Mouse (Mus musculus) erythroblast, adult 5-6 weeks (primary cell): ENCODE data around the gene Rpl12. TPM values are rescaled to one million over a fixed set of nuclear protein-coding genes. Genes with fewer than 3 reads are reported as not detected.
"Not testable (repeated sequence)": the region's sequence is repeated elsewhere in the genome, so short reads cannot be mapped to it uniquely, and the experiment has no call there.

Source experiments
- ATAC-seq: replicated peaks from 2 replicates; pipeline ENCODE4 v1.8.0; 2016; ENCODE audit warnings: moderate number of reproducible peaks, mild to moderate bottlenecking, moderate TSS enrichment, inconsistent platforms; ENCODE audit not compliant: poor library complexity, low FRiP score, severe bottlenecking
- total RNA-seq, 2 experiments: library from RNA; stranded (forward) in 1 of 2; stranded (reverse) in 1 of 2; fragments of 150-400 nt in 1 of 2; fragments of 200-764, 138-1000 nt in 1 of 2; gene quantifications; 2 replicates each; pipeline versions ENCODE4 v1.2.3 to v1.2.4; 2015 to 2017; ENCODE audit warnings: low replicate concordance in 2 of 2

Rpl12 gene
- total RNA-seq, 2 experiments from 2014 or later, result 320 to 430 TPM

- ATAC-seq, result no peak
These were observed 15.8 kb downstream of the Rpl12 start for GRCm38 (mm10) chr2:32977114-32977513.

GRCm38 (mm10) chr2:32978675-32979074, 17.3 kb downstream of the Rpl12 start:
- no peak for ATAC-seq

- no peak for ATAC-seq
These were observed 18.3 kb downstream of the Rpl12 start for GRCm38 (mm10) chr2:32979675-32980074.

GRCm38 (mm10) chr2:32981281-32981680, 19.9 kb downstream of the Rpl12 start:
- peak; percentile 29 for ATAC-seq

- peak; percentile 97 for ATAC-seq
These were observed 20.4 kb downstream of the Rpl12 start, which contains the start of gene Slc2a8 for GRCm38 (mm10) chr2:32981725-32982271. TSS of gene Slc2a8 (minus strand) at chr2:32982083.

- ATAC-seq, result no peak
These were observed 21.3 kb downstream of the Rpl12 start for GRCm38 (mm10) chr2:32982700-32983099.

GRCm38 (mm10) chr2:32983617-32984016, 22.3 kb downstream of the Rpl12 start:
- ATAC-seq, result no peak

GRCm38 (mm10) chr2:32985844-32986243, 24.5 kb downstream of the Rpl12 start:
- no peak for ATAC-seq

GRCm38 (mm10) chr2:32989376-32989775, 28.0 kb downstream of the Rpl12 start:
- ATAC-seq, result no peak

- ATAC-seq, result no peak
These were observed 28.9 kb downstream of the Rpl12 start for GRCm38 (mm10) chr2:32990167-32990832.

GRCm38 (mm10) chr2:32992130-32992529, 30.8 kb downstream of the Rpl12 start:
- ATAC-seq, result no peak

GRCm38 (mm10) chr2:32997081-32997480, 35.7 kb downstream of the Rpl12 start:
- no peak for ATAC-seq

- no peak for ATAC-seq
These were observed 36.4 kb downstream of the Rpl12 start for GRCm38 (mm10) chr2:32997792-32998191.

GRCm38 (mm10) chr2:32999752-33000151, 38.4 kb downstream of the Rpl12 start:
- ATAC-seq, result no peak

- ATAC-seq, result no peak
These were observed 40.8 kb downstream of the Rpl12 start for GRCm38 (mm10) chr2:33002144-33002543.

- no peak for ATAC-seq
These were observed 43.7 kb downstream of the Rpl12 start for GRCm38 (mm10) chr2:33005041-33005440.

GRCm38 (mm10) chr2:33009055-33009454, 47.7 kb downstream of the Rpl12 start:
- ATAC-seq, result not testable (repeated sequence)

- no peak for ATAC-seq
These were observed 53.5 kb downstream of the Rpl12 start for GRCm38 (mm10) chr2:33014877-33015276.
